Mouse (Mus musculus): ENCODE data around the gene Kat7. TPM values are rescaled to one million over a fixed set of nuclear protein-coding genes. Genes with fewer than 3 reads are reported as not detected.

Kat7 gene
- 10 to 100 TPM; 74.8 to 75.5 TPM for total RNA-seq (2021)

GRCm38 (mm10) chr11:95310007-95310647 is at the start of gene Kat7:
Kat7 (minus strand) TSS chr11:95310246.
- peak; percentile 87 to 88 for DNase-seq (ENCODE audit: extremely low spot score in 1 of 2, low spot score in 1 of 2)

- DNase-seq (ENCODE audit: extremely low spot score in 1 of 2, low spot score in 1 of 2), result no peak
These were observed 48.2 kb upstream of the Kat7 start for GRCm38 (mm10) chr11:95358263-95358662.

GRCm38 (mm10) chr11:95356469-95357273 is 46.6 kb upstream of the Kat7 start:
- DNase-seq (ENCODE audit: extremely low spot score in 1 of 2, low spot score in 1 of 2), result no peak

GRCm38 (mm10) chr11:95356039-95356438 is 46.0 kb upstream of the Kat7 start:
- no peak for DNase-seq (ENCODE audit: extremely low spot score in 1 of 2, low spot score in 1 of 2)

GRCm38 (mm10) chr11:95355661-95356011 is 45.6 kb upstream of the Kat7 start:
- DNase-seq (ENCODE audit: extremely low spot score in 1 of 2, low spot score in 1 of 2), result no peak

GRCm38 (mm10) chr11:95354945-95355660 is 45.1 kb upstream of the Kat7 start:
- no peak for DNase-seq (ENCODE audit: extremely low spot score in 1 of 2, low spot score in 1 of 2)

- DNase-seq (ENCODE audit: extremely low spot score in 1 of 2, low spot score in 1 of 2), result no peak
These were observed 44.3 kb upstream of the Kat7 start for GRCm38 (mm10) chr11:95354228-95354944.

GRCm38 (mm10) chr11:95353226-95353625 is 43.2 kb upstream of the Kat7 start:
- no peak for DNase-seq (ENCODE audit: extremely low spot score in 1 of 2, low spot score in 1 of 2)

- no peak for DNase-seq (ENCODE audit: extremely low spot score in 1 of 2, low spot score in 1 of 2)
These were observed 42.6 kb upstream of the Kat7 start for GRCm38 (mm10) chr11:95352686-95353085.

GRCm38 (mm10) chr11:95350960-95351359 is 40.9 kb upstream of the Kat7 start:
- no peak for DNase-seq (ENCODE audit: extremely low spot score in 1 of 2, low spot score in 1 of 2)

- DNase-seq (ENCODE audit: extremely low spot score in 1 of 2, low spot score in 1 of 2), result no peak
These were observed 40.2 kb upstream of the Kat7 start for GRCm38 (mm10) chr11:95350289-95350688.

GRCm38 (mm10) chr11:95344181-95344580 is 34.1 kb upstream of the Kat7 start:
- no peak for DNase-seq (ENCODE audit: extremely low spot score in 1 of 2, low spot score in 1 of 2)

- DNase-seq (ENCODE audit: extremely low spot score in 1 of 2, low spot score in 1 of 2), result no peak
These were observed 33.1 kb upstream of the Kat7 start for GRCm38 (mm10) chr11:95343180-95343579.

- DNase-seq (ENCODE audit: extremely low spot score in 1 of 2, low spot score in 1 of 2), result no peak
These were observed 30.6 kb upstream of the Kat7 start for GRCm38 (mm10) chr11:95340664-95341063.

GRCm38 (mm10) chr11:95340259-95340658 is 30.2 kb upstream of the Kat7 start:
- DNase-seq (ENCODE audit: extremely low spot score in 1 of 2, low spot score in 1 of 2), result no peak

- no peak for DNase-seq (ENCODE audit: extremely low spot score in 1 of 2, low spot score in 1 of 2)
These were observed 29.5 kb upstream of the Kat7 start for GRCm38 (mm10) chr11:95339471-95340021.

- no peak for DNase-seq (ENCODE audit: extremely low spot score in 1 of 2, low spot score in 1 of 2)
These were observed 27.8 kb upstream of the Kat7 start for GRCm38 (mm10) chr11:95337846-95338342.

GRCm38 (mm10) chr11:95337129-95337813 is 27.2 kb upstream of the Kat7 start:
- peak in 1 of 2 experiments; percentile 40 for DNase-seq (ENCODE audit: extremely low spot score in 1 of 2, low spot score in 1 of 2)

- DNase-seq (ENCODE audit: extremely low spot score in 1 of 2, low spot score in 1 of 2), result peak in 1 of 2 experiments; percentile 56
These were observed 26.6 kb upstream of the Kat7 start, which contains the start of gene Fam117a for GRCm38 (mm10) chr11:95336568-95337128. Fam117a (plus strand) TSS chr11:95337018.
